Mouse (Mus musculus) liver, embryonic 18 days (tissue): ENCODE data around the gene Mapk1ip1l. TPM values are rescaled to one million over a fixed set of nuclear protein-coding genes. Genes with fewer than 3 reads are reported as not detected.

Source experiments
- polyA plus RNA-seq: library from polyadenylated mRNA; depleted of rRNA; stranded (reverse); fragments of >200 nt; gene quantifications from 2 replicates; pipeline ENCODE4 v1.2.3, GENCODE M21; 2012; rRNA removed

Gene Mapk1ip1l
- polyA plus RNA-seq = 17.7 and 18.4 TPM in 2 replicates

DNA sequence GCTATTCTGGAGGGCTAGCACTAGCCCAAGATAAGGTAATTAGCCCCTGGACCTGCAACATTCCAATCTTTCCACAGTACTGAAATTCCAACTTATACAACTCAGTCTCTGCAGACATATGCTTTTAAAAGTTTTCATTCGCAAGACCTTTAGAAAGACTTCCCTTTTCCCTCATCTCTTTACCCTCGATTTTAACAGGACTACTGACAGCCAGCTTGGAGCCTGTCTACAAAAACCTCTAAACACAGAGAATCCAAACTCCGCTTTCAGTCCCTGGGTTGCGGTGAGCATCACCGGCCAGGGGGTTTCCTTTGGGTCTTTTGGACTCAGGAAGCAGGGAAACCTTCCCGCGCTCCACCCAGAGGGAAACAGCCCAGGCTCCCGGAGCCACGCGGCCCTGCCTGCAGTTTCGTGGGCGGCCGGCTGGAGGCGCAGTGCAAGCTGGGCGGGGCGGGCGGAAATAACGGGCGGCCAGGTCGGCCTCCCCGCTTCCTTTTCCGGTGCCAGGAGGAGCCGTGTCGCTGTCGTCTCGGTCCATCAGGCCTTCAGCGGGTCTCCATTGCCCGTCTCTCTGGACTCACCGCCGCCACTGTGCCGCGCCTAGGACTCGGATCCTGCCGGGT, at the start of gene Mapk1ip1l:
Mapk1ip1l (plus strand) TSS at position 482 of the 623 bp plus-strand sequence.

DNA sequence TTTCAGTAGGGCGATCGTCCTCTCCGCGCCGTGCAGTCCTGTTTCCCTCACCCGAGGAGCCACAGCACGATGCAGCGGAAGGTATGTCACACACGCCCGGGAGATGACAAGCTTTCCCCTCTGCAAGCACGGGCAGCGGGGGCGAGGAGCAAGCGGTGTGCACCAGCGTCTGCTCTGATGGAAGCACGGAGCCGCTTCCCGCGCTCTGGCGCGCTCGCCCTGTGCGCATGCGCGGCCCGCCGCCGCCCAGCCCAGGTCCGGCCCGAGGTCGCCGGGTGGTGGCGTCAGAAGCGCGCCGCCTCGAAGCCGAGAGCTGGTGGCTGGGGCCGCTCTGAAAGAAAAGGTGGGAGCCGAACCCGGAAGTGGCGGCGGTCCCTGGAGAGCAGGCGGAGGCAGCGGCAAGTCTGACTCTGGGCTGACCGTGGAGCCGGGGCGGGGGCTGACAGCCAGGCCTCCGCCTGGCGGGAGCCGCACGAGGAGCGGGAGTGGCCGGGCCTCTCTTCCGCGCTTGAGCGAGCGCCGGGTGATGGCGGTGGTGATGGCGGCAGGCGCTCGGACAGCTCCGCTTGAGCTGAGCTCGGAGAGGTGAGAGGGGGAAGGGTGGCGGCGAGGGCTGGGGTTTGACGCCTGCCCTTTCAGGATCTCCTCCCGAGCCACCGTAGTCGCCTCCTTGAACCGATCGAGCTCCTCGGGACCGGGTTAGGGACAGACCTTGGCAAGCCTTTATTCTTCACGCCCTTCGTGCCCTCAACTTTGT, 21.3 kb upstream of the Mapk1ip1l start, which contains the start of the genes Wdhd1 and Socs4:
Wdhd1 (minus strand) TSS at position 221 of the 757 bp plus-strand sequence.
Socs4 (plus strand) TSS at position 295 of the 757 bp plus-strand sequence.

DNA sequence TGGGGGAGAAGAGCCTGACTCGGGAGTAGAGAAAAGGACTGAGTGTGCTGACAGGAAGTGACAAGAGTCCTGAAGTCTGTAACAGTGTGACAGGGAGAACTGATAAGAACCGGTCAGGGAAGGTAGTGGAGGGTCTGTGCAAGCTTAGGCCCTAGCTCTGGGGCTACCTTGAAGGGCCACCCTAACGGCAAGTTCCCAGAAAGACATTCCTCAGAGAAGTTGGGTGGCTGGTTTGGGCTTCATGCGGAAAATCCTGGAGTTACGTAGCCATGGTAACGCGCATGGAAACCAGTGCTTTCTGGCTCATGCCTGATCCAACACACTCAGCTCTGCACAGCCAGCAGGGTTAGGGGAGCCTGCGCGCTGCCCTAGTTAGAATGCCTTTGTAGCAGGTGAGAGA, 69.4 kb downstream of the Mapk1ip1l start, which contains the start of gene Lgals3:
Lgals3 (plus strand) TSS at position 291 of the 400 bp plus-strand sequence.

Other genes starting within 250 kb of the Mapk1ip1l start
- 7.9 and 9.7 TPM in 2 replicates for gene Gch1, start 108.9 kb upstream of the Mapk1ip1l start, polyA plus RNA-seq
- 13.0 and 13.2 TPM in 2 replicates for gene Wdhd1, start 21.4 kb upstream of the Mapk1ip1l start, polyA plus RNA-seq
- 3.8 and 3.9 TPM in 2 replicates for gene Socs4, start 21.3 kb upstream of the Mapk1ip1l start, polyA plus RNA-seq
- gene Lgals3, start 69.5 kb downstream of the Mapk1ip1l start, polyA plus RNA-seq = 30.9 and 34.5 TPM in 2 replicates
- gene Dlgap5, start 120.1 kb downstream of the Mapk1ip1l start, polyA plus RNA-seq = 20.4 and 22.0 TPM in 2 replicates
- 16.1 and 16.6 TPM in 2 replicates for gene Fbxo34, start 152.2 kb downstream of the Mapk1ip1l start, polyA plus RNA-seq